In the genomic region with DNA sequence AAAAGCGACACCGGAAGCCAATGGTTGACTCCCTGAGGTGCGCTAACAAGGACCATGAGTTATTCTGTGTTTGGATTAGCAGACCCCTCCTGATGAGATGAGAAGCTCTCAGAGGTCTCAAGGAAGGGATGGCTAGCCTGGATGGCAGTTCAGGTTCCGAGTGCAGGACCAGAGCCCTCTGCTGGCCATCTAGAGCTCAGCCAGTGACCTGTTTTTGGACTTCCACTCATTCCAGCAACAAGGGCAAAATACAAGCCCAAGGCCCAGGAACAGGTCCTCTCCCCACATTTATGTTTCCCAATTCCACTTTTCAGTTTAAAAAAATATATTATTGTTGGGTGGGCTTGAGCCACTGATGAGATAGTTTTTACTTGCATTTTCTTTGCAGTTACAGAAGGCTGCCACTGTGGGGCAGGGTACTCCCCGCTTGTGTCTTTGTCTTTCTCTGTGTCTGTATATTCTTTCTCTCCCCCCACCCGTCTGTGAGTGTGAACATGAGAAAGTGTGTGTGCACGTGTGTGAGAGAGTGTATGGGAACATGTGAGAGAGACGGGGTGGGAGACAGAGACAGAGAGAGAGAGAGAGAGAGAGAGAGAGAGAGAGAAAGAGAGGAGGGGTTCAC, we compare ENCODE assay signal across 8 mouse cellular contexts. TPM values are rescaled to one million over a fixed set of nuclear protein-coding genes. Genes with fewer than 3 reads are reported as not detected.
DNase-seq lines count a peak whose midpoint lies in the region; ATAC-seq and TF ChIP-seq lines count a peak whose summit lies in the region.

No protein-coding gene starts in this region.

- DNase-seq in left cerebral cortex, adult 2 months (ENCODE audit: extremely low spot score in 1 of 2, low spot score in 2 of 2), result peak in 1 of 2 experiments; percentile 51
- no peak for DNase-seq in left cerebral cortex, adult 11 months (ENCODE audit: low spot score)
- DNase-seq in hindbrain, postnatal 0 days (ENCODE audit: low spot score), result peak; percentile 71
- peak; percentile 68 for DNase-seq in liver, embryonic 11.5 days (ENCODE audit: low spot score)
- peak; percentile 65 for DNase-seq in naive thymus-derived CD4-positive, alpha-beta T cell, adult 2 months (ENCODE audit: low read depth)
- peak; percentile 42 to 51 for DNase-seq in thymus, postnatal 36 days

- H3K9ac ChIP-seq in forebrain, embryonic 12.5 days, result 0 out of 2 replicates have a peak overlapping the region, but pooled peaks have one; percentile 42
- H3K9ac ChIP-seq in hindbrain, postnatal 0 days (replicated peaks; ENCODE audit: low read length), result no peak overlapping the region
- H3K9ac ChIP-seq in liver, embryonic 11.5 days (ENCODE audit: low read depth, low read length), result 0 out of 2 replicates have a peak overlapping the region, but pooled peaks have one; percentile 2

- peak; percentile 84 for TF ChIP-seq CTCF in left cerebral cortex, adult 2 months (IDR thresholded peaks at IDR 0.05)
- peak; percentile 72 for TF ChIP-seq CTCF in bone marrow, adult 2 months (IDR thresholded peaks at IDR 0.05; ENCODE audit: control insufficient read depth, insufficient read depth, low read length)
- TF ChIP-seq CTCF in hindbrain, postnatal 0 days (IDR thresholded peaks at IDR 0.05; ENCODE audit: low read depth), result peak; percentile 80

- 4% methylated on average over 8 of the region's 8 CpGs for WGBS in bone marrow, adult 2 months
- whole genome bisulfite sequencing in forebrain, embryonic 12.5 days, result 6% methylated on average over 8 of the region's 8 CpGs
- 5% methylated on average over 8 of the region's 8 CpGs for WGBS in hindbrain, postnatal 0 days
- whole genome bisulfite sequencing in liver, embryonic 11.5 days, result 5% methylated on average over 8 of the region's 8 CpGs

- peaks cover 18% of the 10 kb centered on the region for H3K27me3 ChIP-seq in forebrain, embryonic 12.5 days
- no peaks in the 10 kb centered on the region for H3K27me3 ChIP-seq in hindbrain, postnatal 0 days (ENCODE audit: insufficient read depth, low read length)
- H3K27me3 ChIP-seq in liver, embryonic 11.5 days (replicated peaks; ENCODE audit: control insufficient read depth, insufficient read depth, low read length), result no peaks in the 10 kb centered on the region

- H3K4me3 ChIP-seq in left cerebral cortex, adult 2 months, result no peak overlapping the region
- H3K4me3 ChIP-seq in bone marrow, adult 2 months (replicated peaks; ENCODE audit: control insufficient read depth, low read depth, low read length), result peak overlapping the region; percentile 26
- H3K4me3 ChIP-seq in forebrain, embryonic 12.5 days (replicated peaks), result peak overlapping the region; percentile 29
- 0 out of 2 replicates have a peak overlapping the region, but pooled peaks have one; percentile 15 for H3K4me3 ChIP-seq in hindbrain, postnatal 0 days (ENCODE audit: low read length)
- peak overlapping the region; percentile 44 for H3K4me3 ChIP-seq in liver, embryonic 11.5 days (ENCODE audit: low read depth, low read length)

- no peak for TF ChIP-seq POLR2A in bone marrow, adult 2 months (IDR thresholded peaks at IDR 0.05; ENCODE audit: borderline replicate concordance, control insufficient read depth, low read depth, low read length)

- H3K4me2 ChIP-seq in forebrain, embryonic 12.5 days, result peak overlapping the region; percentile 52
- peak overlapping the region; percentile 46 for H3K4me2 ChIP-seq in hindbrain, postnatal 0 days (ENCODE audit: low read depth, low read length)
- peak overlapping the region; percentile 74 for H3K4me2 ChIP-seq in liver, embryonic 11.5 days

- ATAC-seq in forebrain, embryonic 12.5 days (ENCODE audit: low FRiP score), result peak; percentile 40
- ATAC-seq in hindbrain, postnatal 0 days, result peak; percentile 41
- peak; percentile 70 for ATAC-seq in liver, embryonic 11.5 days (replicated peaks; ENCODE audit: low FRiP score)

- H3K36me3 ChIP-seq in forebrain, embryonic 12.5 days (replicated peaks), result no peaks in the 10 kb centered on the region
- no peaks in the 10 kb centered on the region for H3K36me3 ChIP-seq in hindbrain, postnatal 0 days (ENCODE audit: insufficient read depth, low read length)
- no peaks in the 10 kb centered on the region for H3K36me3 ChIP-seq in liver, embryonic 11.5 days (ENCODE audit: control insufficient read depth, insufficient read depth, low read length)

- no peaks in the 10 kb centered on the region for H3K4me1 ChIP-seq in bone marrow, adult 2 months (ENCODE audit: control insufficient read depth, insufficient read depth, low read length)
- H3K4me1 ChIP-seq in forebrain, embryonic 12.5 days, result peaks cover 32% of the 10 kb centered on the region
- H3K4me1 ChIP-seq in hindbrain, postnatal 0 days (ENCODE audit: insufficient read depth, low read length), result peaks cover 8% of the 10 kb centered on the region
- H3K4me1 ChIP-seq in liver, embryonic 11.5 days (replicated peaks; ENCODE audit: control insufficient read depth, insufficient read depth, low read length), result peaks cover 4% of the 10 kb centered on the region

- intact Hi-C loops in left cerebral cortex, adult 2 months (cut with DNase I), result loop anchor here (2.0 to 10.0 kb wide), 4 partner anchors 128 to 1572 kb away; no protein-coding TSS in a partner anchor

- H3K27ac ChIP-seq in left cerebral cortex, adult 2 months, result no peak overlapping the region
- H3K27ac ChIP-seq in bone marrow, adult 2 months (ENCODE audit: control insufficient read depth, insufficient read depth, low read depth, low read length, poor library complexity), result no peak overlapping the region
- no peak overlapping the region for H3K27ac ChIP-seq in forebrain, embryonic 12.5 days
- no peak overlapping the region for H3K27ac ChIP-seq in hindbrain, postnatal 0 days
- no peak overlapping the region for H3K27ac ChIP-seq in liver, embryonic 11.5 days (ENCODE audit: low read depth, low read length)

- H3K9me3 ChIP-seq in forebrain, embryonic 12.5 days, result no peaks in the 10 kb centered on the region
- no peaks in the 10 kb centered on the region for H3K9me3 ChIP-seq in hindbrain, postnatal 0 days (ENCODE audit: low read length)
- H3K9me3 ChIP-seq in liver, embryonic 11.5 days (ENCODE audit: control insufficient read depth, low read length), result no peaks in the 10 kb centered on the region

RNA-seq across cellular contexts. Expression of a gene that starts 12.9 kb away (rescaled TPM):
- total RNA-seq in left cerebral cortex, adult 2 months (2021), result 10 to 100 TPM; 41.7 to 47.6 TPM
- polyA plus RNA-seq in bone marrow, adult 2 months (2011; ENCODE audit: insufficient read depth, insufficient read length, low replicate concordance, missing spikeins), result not detected in 2 replicates
- polyA plus RNA-seq in forebrain, embryonic 12.5 days (2016; fragmentation: Nextera tagmentation; extraction: Ambion mirVana), result 20.5 and 20.6 TPM in 2 replicates
- 32.9 and 34.6 TPM in 2 replicates for total RNA-seq in hindbrain, postnatal 0 days (2014; rRNA removed)
- 30.9 and 35.1 TPM in 2 replicates for polyA plus RNA-seq in hindbrain, postnatal 0 days (2015; fragmentation: Nextera tagmentation; extraction: Ambion mirVana)
- polyA plus RNA-seq in liver, embryonic 11.5 days (2014; fragmentation: Nextera tagmentation; extraction: Ambion mirVana), result 3.3 TPM in 2 replicates
